Mouse (Mus musculus): ENCODE data around the gene Ralgapa2.

The Ralgapa2 gene

GRCm38 (mm10) chr2:146258736-146259469 is 253.2 kb downstream of the Ralgapa2 start:
- no peak for DNase-seq (ENCODE audit: low spot score)

- no peak for DNase-seq (ENCODE audit: low spot score)
Measured at GRCm38 (mm10) chr2:146257609-146258008, 254.5 kb downstream of the Ralgapa2 start.

GRCm38 (mm10) chr2:146257037-146257436 is 255.1 kb downstream of the Ralgapa2 start:
- DNase-seq (ENCODE audit: low spot score) = no peak

- no peak for DNase-seq (ENCODE audit: low spot score)
Measured at GRCm38 (mm10) chr2:146256321-146256875, 255.7 kb downstream of the Ralgapa2 start.

- no peak for DNase-seq (ENCODE audit: low spot score)
Measured at GRCm38 (mm10) chr2:146255636-146256035, 256.5 kb downstream of the Ralgapa2 start.

GRCm38 (mm10) chr2:146254387-146254786 is 257.8 kb downstream of the Ralgapa2 start:
- no peak for DNase-seq (ENCODE audit: low spot score)

- DNase-seq (ENCODE audit: low spot score) = no peak
Measured at GRCm38 (mm10) chr2:146250236-146250904, 261.8 kb downstream of the Ralgapa2 start.

GRCm38 (mm10) chr2:146249033-146249432 is 263.1 kb downstream of the Ralgapa2 start:
- DNase-seq (ENCODE audit: low spot score) = no peak

GRCm38 (mm10) chr2:146247576-146247975 is 264.6 kb downstream of the Ralgapa2 start:
- DNase-seq (ENCODE audit: low spot score) = no peak

- no peak for DNase-seq (ENCODE audit: low spot score)
Measured at GRCm38 (mm10) chr2:146246409-146247075, 265.6 kb downstream of the Ralgapa2 start.

- no peak for DNase-seq (ENCODE audit: low spot score)
Measured at GRCm38 (mm10) chr2:146245401-146245800, 266.7 kb downstream of the Ralgapa2 start.

GRCm38 (mm10) chr2:146244049-146244448 is 268.1 kb downstream of the Ralgapa2 start:
- no peak for DNase-seq (ENCODE audit: low spot score)

GRCm38 (mm10) chr2:146239196-146239747 is 272.9 kb downstream of the Ralgapa2 start:
- no peak for DNase-seq (ENCODE audit: low spot score)

- DNase-seq (ENCODE audit: low spot score) = no peak
Measured at GRCm38 (mm10) chr2:146231485-146231884, 280.7 kb downstream of the Ralgapa2 start.

GRCm38 (mm10) chr2:146228435-146228834 is 283.7 kb downstream of the Ralgapa2 start:
- DNase-seq (ENCODE audit: low spot score) = no peak

- no peak for DNase-seq (ENCODE audit: low spot score)
Measured at GRCm38 (mm10) chr2:146227646-146228045, 284.5 kb downstream of the Ralgapa2 start.

GRCm38 (mm10) chr2:146226484-146226883 is 285.7 kb downstream of the Ralgapa2 start:
- DNase-seq (ENCODE audit: low spot score) = no peak

GRCm38 (mm10) chr2:146225818-146226217 is 286.3 kb downstream of the Ralgapa2 start:
- DNase-seq (ENCODE audit: low spot score) = no peak

- DNase-seq (ENCODE audit: low spot score) = no peak
Measured at GRCm38 (mm10) chr2:146224141-146224540, 288.0 kb downstream of the Ralgapa2 start.

GRCm38 (mm10) chr2:146223176-146223905 is 288.8 kb downstream of the Ralgapa2 start:
- no peak for DNase-seq (ENCODE audit: low spot score)
